Mouse (Mus musculus): ENCODE measurements around the gene Dntt.

Dntt gene

DNA sequence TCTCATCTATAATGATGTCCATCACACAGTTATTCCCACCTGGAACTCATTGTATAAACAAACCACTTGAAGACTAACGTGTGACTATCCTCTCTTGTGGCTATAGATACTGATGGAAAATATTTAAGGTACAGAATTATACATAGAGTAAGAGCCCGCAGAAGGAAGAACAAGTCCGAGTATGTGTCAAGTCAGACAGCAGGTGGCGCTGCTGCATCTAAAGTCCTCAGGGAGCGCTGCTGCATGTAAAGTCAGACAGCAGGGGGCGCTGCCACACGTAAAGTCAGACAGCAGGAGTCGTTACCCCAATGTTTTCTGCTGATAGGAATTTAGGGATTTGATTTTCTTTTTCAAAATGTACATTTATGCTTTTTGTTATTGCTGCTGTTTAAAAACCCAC, 42.4 kb downstream of the Dntt start:
- peak; percentile 88 for DNase-seq (ENCODE audit: low read depth)

DNA sequence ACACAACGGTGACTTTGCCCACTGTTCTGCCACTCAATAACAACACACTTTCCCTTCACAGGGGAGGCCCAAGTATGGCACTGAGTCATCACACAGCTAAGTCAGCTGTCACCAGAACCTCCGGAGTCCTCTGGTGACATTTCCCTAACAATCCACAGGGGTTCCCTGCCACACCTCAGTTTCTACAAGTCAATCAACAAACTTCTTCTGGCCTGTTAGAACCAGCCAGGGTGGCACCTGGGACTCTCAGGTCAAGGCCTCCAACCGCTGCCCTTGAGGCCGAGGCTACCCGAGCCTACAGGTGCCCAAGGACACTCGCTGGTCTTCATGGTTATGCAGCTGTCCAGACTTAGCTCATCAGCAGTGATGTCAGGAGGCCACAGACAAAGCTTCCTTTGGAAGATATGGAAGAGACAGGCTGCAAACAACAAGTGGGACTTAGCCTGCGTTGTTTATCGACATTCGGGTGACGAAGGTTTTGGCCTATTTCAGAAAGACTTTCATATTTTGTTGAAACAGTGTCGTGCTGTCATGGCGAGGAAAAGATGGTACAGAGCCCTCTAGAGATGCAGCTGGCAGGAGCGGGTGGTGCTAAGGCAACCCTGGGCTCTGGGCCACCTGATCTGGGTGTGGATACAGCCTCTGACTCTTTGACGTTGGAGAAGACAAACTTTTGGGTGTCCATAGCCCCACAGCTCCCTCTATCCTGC, 44.8 kb downstream of the Dntt start:
- DNase-seq (ENCODE audit: low read depth), result no peak

- DNase-seq (ENCODE audit: low read depth), result no peak
These were observed 47.8 kb downstream of the Dntt start, which contains the start of gene Opalin for GRCm38 (mm10) chr19:41076906-41077305. Gene Opalin, minus strand, starts transcription at chr19:41077113.

DNA sequence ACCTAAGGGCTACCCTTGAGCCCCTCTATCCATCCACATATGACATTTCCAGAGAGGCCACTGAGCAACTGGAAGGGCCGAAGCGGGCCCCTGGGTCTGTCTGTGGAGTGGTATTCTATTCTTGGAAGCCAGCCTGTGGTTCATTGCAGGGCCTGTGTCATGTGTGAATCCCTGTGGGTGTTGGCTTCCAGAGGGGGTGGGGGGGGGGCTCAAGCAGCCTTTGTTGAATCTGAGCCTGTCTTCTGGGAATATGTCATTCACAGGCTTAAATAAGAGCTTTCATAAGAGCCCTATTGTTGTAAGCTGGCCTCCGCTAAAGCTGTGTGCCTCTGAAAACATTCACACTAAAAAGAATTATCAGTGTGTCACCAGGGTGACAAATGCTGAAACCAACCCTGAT, 52.5 kb downstream of the Dntt start:
- DNase-seq (ENCODE audit: low read depth), result no peak

GRCm38 (mm10) chr19:41083646-41084045, 54.6 kb downstream of the Dntt start:
- no peak for DNase-seq (ENCODE audit: low read depth)

DNA sequence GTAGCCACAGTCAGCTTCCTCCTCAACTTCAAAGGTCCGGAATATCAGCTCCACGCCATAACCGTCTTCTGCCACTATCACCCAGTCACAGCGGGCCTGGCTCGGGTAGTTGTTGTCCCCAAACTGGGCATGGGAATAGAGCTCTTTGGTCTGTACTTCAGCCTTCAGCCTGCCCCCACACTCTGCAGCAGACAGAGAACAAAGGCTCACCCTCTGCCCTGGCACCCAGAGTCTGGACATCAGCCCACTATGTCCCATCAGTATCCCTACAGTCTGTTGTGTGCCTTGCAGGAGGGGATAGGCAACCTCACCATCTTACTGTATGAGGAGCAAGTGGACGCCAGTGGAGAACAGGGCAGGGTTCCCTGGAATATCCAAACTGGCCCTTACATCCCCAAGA, 57.2 kb downstream of the Dntt start:
- DNase-seq (ENCODE audit: low read depth), result no peak

DNA sequence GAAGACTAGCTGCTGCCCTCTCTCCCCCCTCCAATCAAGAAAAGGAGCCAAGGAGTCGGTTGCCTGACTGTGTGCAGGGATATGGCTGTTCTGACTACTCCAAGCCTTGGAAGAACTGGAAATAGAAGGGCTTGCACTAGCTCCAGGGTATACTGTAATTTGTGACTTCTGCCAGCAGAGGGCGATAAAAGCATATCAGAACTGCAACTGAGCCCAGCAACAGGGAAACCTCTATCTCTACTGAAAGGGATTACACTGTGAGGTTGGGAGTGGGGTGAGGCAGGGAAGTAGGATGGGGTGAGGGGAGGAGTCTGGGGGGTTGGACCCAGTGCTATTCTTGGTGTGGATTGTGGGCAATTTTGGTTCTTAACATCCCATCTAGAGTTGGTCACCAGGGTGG, 57.6 kb downstream of the Dntt start:
- peak; percentile 40 for DNase-seq (ENCODE audit: low read depth)

DNA sequence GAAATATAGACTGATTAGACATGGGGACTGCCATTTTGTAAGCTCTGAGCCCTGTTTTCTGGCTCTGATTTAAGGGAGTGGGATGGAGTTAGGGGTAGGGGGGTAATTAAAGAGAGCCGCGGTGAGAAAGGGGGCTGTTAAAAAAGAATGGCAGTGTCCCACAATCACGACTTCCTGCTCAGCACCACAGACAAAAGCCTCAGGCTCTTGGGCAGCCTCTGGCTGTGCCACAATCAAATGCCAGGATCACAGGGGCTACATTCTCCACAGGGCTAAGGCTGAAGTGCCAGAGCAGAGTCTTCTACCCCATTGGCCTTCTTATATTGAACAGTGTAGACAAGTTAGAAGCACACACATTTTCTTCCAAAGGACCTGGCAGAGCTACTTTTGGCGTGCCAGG, 58.8 kb downstream of the Dntt start:
- DNase-seq (ENCODE audit: low read depth), result no peak

GRCm38 (mm10) chr19:41088491-41088890, 59.4 kb downstream of the Dntt start:
- DNase-seq (ENCODE audit: low read depth), result no peak

DNA sequence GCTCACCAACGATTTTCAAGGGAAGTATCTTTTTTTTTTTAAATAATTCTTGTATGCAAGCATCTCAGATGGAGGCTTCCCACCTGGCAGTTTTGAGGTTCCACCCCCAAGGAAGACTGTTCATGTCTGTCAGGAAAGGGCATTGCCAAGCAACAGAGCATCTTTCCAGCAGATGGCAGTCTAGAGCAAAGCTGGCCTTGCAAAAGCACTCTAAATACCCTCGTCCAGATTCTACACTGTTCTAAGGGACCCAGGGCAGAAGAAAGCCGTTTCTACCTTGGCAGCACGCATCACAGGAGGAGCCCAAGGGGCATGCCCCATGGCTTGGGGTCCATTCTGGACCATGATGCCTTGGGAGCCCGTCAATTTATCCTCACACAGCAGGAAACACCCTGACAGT, 60.8 kb downstream of the Dntt start:
- DNase-seq (ENCODE audit: low read depth), result peak; percentile 15

DNA sequence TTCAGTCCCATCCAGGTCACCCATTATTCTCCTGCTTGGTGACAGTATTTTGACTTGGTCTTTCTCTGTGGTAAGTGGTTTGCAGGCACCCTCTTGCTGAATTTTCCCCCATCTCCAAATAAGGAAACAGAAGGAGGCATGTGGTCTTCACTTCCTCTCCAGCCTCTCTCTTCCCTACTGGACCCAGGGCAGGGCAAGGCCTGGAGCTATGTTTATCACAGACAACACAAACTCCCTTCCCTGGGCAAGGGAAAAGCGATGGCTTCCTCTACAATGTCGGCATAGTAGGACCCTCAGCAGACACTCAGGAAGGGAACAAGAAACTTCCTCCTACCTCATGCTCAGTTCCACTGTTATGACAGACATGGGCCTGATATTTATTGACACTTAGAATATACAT, 62.8 kb downstream of the Dntt start:
- DNase-seq (ENCODE audit: low read depth), result no peak

GRCm38 (mm10) chr19:41097038-41097437, 68.0 kb downstream of the Dntt start:
- no peak for DNase-seq (ENCODE audit: low read depth)

- DNase-seq (ENCODE audit: low read depth), result no peak
These were observed 71.8 kb downstream of the Dntt start for GRCm38 (mm10) chr19:41100863-41101262.

- no peak for DNase-seq (ENCODE audit: low read depth)
These were observed 72.3 kb downstream of the Dntt start for GRCm38 (mm10) chr19:41101390-41101789.

- no peak for DNase-seq (ENCODE audit: low read depth)
These were observed 75.8 kb downstream of the Dntt start for GRCm38 (mm10) chr19:41104922-41105321.

GRCm38 (mm10) chr19:41107530-41107929, 78.5 kb downstream of the Dntt start:
- DNase-seq (ENCODE audit: low read depth), result no peak

DNA sequence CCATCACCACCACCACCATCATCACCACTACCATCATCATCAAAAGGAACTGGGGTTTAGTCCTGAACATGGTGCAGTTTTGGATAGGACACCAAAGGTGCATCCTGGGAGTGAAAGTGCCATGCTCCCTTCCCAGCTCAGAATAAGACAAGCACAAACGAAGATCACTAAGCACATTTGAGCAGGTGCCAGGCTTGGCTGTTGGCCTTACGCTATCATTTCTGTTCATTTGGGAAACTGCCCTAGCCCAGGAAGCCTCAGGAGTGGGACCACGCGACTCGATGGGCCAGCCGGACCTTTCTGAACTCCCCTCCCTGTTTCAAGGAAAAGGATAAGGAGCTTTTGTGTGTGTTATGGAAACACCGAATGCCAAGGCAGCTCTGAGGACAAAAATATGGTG, 79.6 kb downstream of the Dntt start:
- DNase-seq (ENCODE audit: low read depth), result no peak
